ENCODE assay signal across 22 mouse cellular contexts in genomic region chr1:151158857-151159510, GRCm38 (mm10). TPM values are rescaled to one million over a fixed set of nuclear protein-coding genes. Genes with fewer than 3 reads are reported as not detected.
DNase-seq lines count a peak whose midpoint lies in the region; ATAC-seq and TF ChIP-seq lines count a peak whose summit lies in the region.
"Had no signal": no experiment of that assay in that cellular context is flagged by ENCODE, and none has a peak within 500 bp of the region (broad histone marks: within the 10 kb centered on the region; RNA-seq: fewer than 3 reads in every experiment).

No protein-coding gene starts in this region.

- no peak for ATAC-seq in kidney, embryonic 15.5 days (replicated peaks; ENCODE audit: low FRiP score)
- ATAC-seq in intestine, embryonic 16.5 days, result peak; percentile 66; the same call in 1 of the 2 replicates
- no peak for ATAC-seq in liver, postnatal 0 days
- no peak for ATAC-seq in midbrain, embryonic 14.5 days (ENCODE audit: low FRiP score, low TSS enrichment)

- H3K27ac ChIP-seq in kidney, adult 2 months (ENCODE audit: insufficient read depth, low read depth, low read length), result peak overlapping the region; percentile 99
- no peak overlapping the region for H3K27ac ChIP-seq in kidney, embryonic 15.5 days
- no peak overlapping the region for H3K27ac ChIP-seq in intestine, embryonic 16.5 days (ENCODE audit: low read length)
- 0 out of 2 replicates have a peak overlapping the region, but pooled peaks have one; percentile 5 for H3K27ac ChIP-seq in liver, postnatal 0 days (ENCODE audit: low read depth)
- H3K27ac ChIP-seq in midbrain, embryonic 14.5 days (replicated peaks; ENCODE audit: low read depth, low read length), result no peak overlapping the region
- H3K27ac ChIP-seq: embryonic facial prominence, embryonic 13.5 days; forebrain, embryonic 12.5 days had no signal

- no peaks in the 10 kb centered on the region for H3K27me3 ChIP-seq in kidney, adult 2 months (replicated peaks; ENCODE audit: control insufficient read depth, insufficient read depth, low read length)
- no peaks in the 10 kb centered on the region for H3K27me3 ChIP-seq in kidney, embryonic 15.5 days
- H3K27me3 ChIP-seq in intestine, embryonic 16.5 days (replicated peaks; ENCODE audit: control insufficient read depth, insufficient read depth, low read length), result no peaks in the 10 kb centered on the region
- no peaks in the 10 kb centered on the region for H3K27me3 ChIP-seq in liver, postnatal 0 days (ENCODE audit: insufficient read depth, low read length)
- no peaks in the 10 kb centered on the region for H3K27me3 ChIP-seq in midbrain, embryonic 14.5 days (ENCODE audit: control insufficient read depth, insufficient read depth, low read length)
- H3K27me3 ChIP-seq: embryonic facial prominence, embryonic 13.5 days; forebrain, embryonic 12.5 days; heart, embryonic 12.5 days had no signal

- H3K4me3 ChIP-seq in kidney, adult 2 months (ENCODE audit: insufficient read depth, low read depth, low read length), result no peak overlapping the region
- no peak overlapping the region for H3K4me3 ChIP-seq in kidney, embryonic 15.5 days (replicated peaks)
- H3K4me3 ChIP-seq in intestine, embryonic 16.5 days (ENCODE audit: low read length), result no peak overlapping the region
- no peak overlapping the region for H3K4me3 ChIP-seq in liver, postnatal 0 days (ENCODE audit: low read depth, low read length)
- H3K4me3 ChIP-seq in midbrain, embryonic 14.5 days (replicated peaks; ENCODE audit: low read depth, low read length), result no peak overlapping the region
- H3K4me3 ChIP-seq: embryonic facial prominence, embryonic 13.5 days; forebrain, embryonic 12.5 days; heart, embryonic 12.5 days had no signal

- H3K4me1 ChIP-seq in kidney, adult 2 months (ENCODE audit: control insufficient read depth, insufficient read depth, low read length), result peaks cover 20% of the 10 kb centered on the region; the same call in 1 of the 2 replicates
- peaks cover 5% of the 10 kb centered on the region for H3K4me1 ChIP-seq in kidney, embryonic 15.5 days
- peaks cover 5% of the 10 kb centered on the region; the same call in 1 of the 2 replicates for H3K4me1 ChIP-seq in intestine, embryonic 16.5 days (ENCODE audit: control insufficient read depth, insufficient read depth, low read length)
- peaks cover 5% of the 10 kb centered on the region for H3K4me1 ChIP-seq in liver, postnatal 0 days (ENCODE audit: insufficient read depth)
- peaks cover 6% of the 10 kb centered on the region; the same call in 1 of the 2 replicates for H3K4me1 ChIP-seq in midbrain, embryonic 14.5 days (ENCODE audit: control insufficient read depth, insufficient read depth, low read length)

- no peaks in the 10 kb centered on the region for H3K9me3 ChIP-seq in kidney, embryonic 15.5 days (replicated peaks)
- no peaks in the 10 kb centered on the region for H3K9me3 ChIP-seq in intestine, embryonic 16.5 days (ENCODE audit: control insufficient read depth, low read length)
- no peaks in the 10 kb centered on the region for H3K9me3 ChIP-seq in liver, postnatal 0 days (ENCODE audit: low read length)
- no peaks in the 10 kb centered on the region for H3K9me3 ChIP-seq in midbrain, embryonic 14.5 days (ENCODE audit: control insufficient read depth, low read length)
- H3K9me3 ChIP-seq: embryonic facial prominence, embryonic 13.5 days; forebrain, embryonic 12.5 days; heart, embryonic 12.5 days had no signal

- 69% methylated on average over 2 of the region's 2 CpGs for WGBS in kidney, adult 2 months
- 84% methylated on average over 2 of the region's 2 CpGs for WGBS in kidney, embryonic 15.5 days
- WGBS in intestine, embryonic 16.5 days, result 84% methylated on average over 2 of the region's 2 CpGs
- 79% methylated on average over 2 of the region's 2 CpGs for WGBS in liver, postnatal 0 days (ENCODE audit: insufficient replicate concordance)
- 95% methylated on average over 2 of the region's 2 CpGs for WGBS in midbrain, embryonic 14.5 days

- peak; percentile 76 for DNase-seq in kidney, adult 2 months
- no peak for DNase-seq in kidney, adult 18-20 months
- peak; percentile 38 to 58 for DNase-seq in kidney, postnatal 36 days
- DNase-seq in liver, postnatal 0 days, result no peak
- no peak for DNase-seq in midbrain, embryonic 14.5 days
- DNase-seq: adrenal gland, adult 2 months; adrenal gland, postnatal 25 days; cerebellum, adult 18-20 months; cerebellum, adult 9-11 months; cerebellum, postnatal 36 days; gastrocnemius, postnatal 10 days; heart, postnatal 36 days had no signal

- TF ChIP-seq CTCF in kidney, adult 2 months (conservative IDR thresholded peaks at IDR 0.05; ENCODE audit: insufficient read depth, insufficient read length, low read depth, low read length), result no peak
- no peak for TF ChIP-seq CTCF in liver, postnatal 0 days (IDR thresholded peaks at IDR 0.05; ENCODE audit: low read depth)

- no peak for TF ChIP-seq POLR2A in kidney, adult 2 months (IDR thresholded peaks at IDR 0.05; ENCODE audit: low read depth, low read length)

- no peaks in the 10 kb centered on the region for H3K36me3 ChIP-seq in kidney, adult 2 months (ENCODE audit: control insufficient read depth, insufficient read depth, low read length)
- H3K36me3 ChIP-seq in kidney, embryonic 15.5 days, result no peaks in the 10 kb centered on the region
- no peaks in the 10 kb centered on the region for H3K36me3 ChIP-seq in intestine, embryonic 16.5 days (ENCODE audit: control insufficient read depth, insufficient read depth, low read length)
- H3K36me3 ChIP-seq in liver, postnatal 0 days (replicated peaks; ENCODE audit: insufficient read depth, low read length), result no peaks in the 10 kb centered on the region
- H3K36me3 ChIP-seq in midbrain, embryonic 14.5 days (ENCODE audit: control insufficient read depth, insufficient read depth, low read length), result no peaks in the 10 kb centered on the region
- H3K36me3 ChIP-seq: embryonic facial prominence, embryonic 13.5 days; forebrain, embryonic 12.5 days; heart, embryonic 12.5 days had no signal

- no peak overlapping the region for H3K9ac ChIP-seq in kidney, embryonic 15.5 days
- H3K9ac ChIP-seq in intestine, embryonic 16.5 days (ENCODE audit: low read depth, low read length), result no peak overlapping the region
- no peak overlapping the region for H3K9ac ChIP-seq in liver, postnatal 0 days (replicated peaks)
- H3K9ac ChIP-seq in midbrain, embryonic 14.5 days (replicated peaks; ENCODE audit: low read length), result no peak overlapping the region
- H3K9ac ChIP-seq: embryonic facial prominence, embryonic 13.5 days; forebrain, embryonic 12.5 days; heart, embryonic 12.5 days had no signal

- H3K4me2 ChIP-seq in kidney, embryonic 15.5 days, result no peak overlapping the region
- no peak overlapping the region for H3K4me2 ChIP-seq in intestine, embryonic 16.5 days (ENCODE audit: low read depth, low read length)
- H3K4me2 ChIP-seq in liver, postnatal 0 days (ENCODE audit: low read depth, low read length), result no peak overlapping the region
- H3K4me2 ChIP-seq in midbrain, embryonic 14.5 days (ENCODE audit: low read length), result no peak overlapping the region
- H3K4me2 ChIP-seq: embryonic facial prominence, embryonic 13.5 days; forebrain, embryonic 12.5 days; heart, embryonic 12.5 days had no signal

- TF ChIP-seq EP300 in liver, postnatal 0 days (IDR thresholded peaks at IDR 0.05; ENCODE audit: low read depth), result no peak

RNA-seq across cellular contexts. Expression of gene Gm47985, which starts 23.4 kb away (rescaled TPM):
- polyA plus RNA-seq in kidney, adult 2 months (2012; rRNA removed), result not detected in 2 replicates
- 0.22 and 0.31 TPM in 2 replicates for polyA plus RNA-seq in kidney, embryonic 15.5 days (2015; fragmentation: Nextera tagmentation; extraction: Ambion mirVana)
- 0.26 and 0.32 TPM in 2 replicates for polyA plus RNA-seq in intestine, embryonic 16.5 days (2015; fragmentation: Nextera tagmentation; extraction: Ambion mirVana)
- polyA plus RNA-seq in liver, postnatal 0 days (2015; fragmentation: Nextera tagmentation; extraction: Ambion mirVana), result 0.60 and 0.67 TPM in 2 replicates
- 0.16 TPM in 1 of 2 replicates, not detected in the other for polyA plus RNA-seq in midbrain, embryonic 14.5 days (2014; fragmentation: Nextera tagmentation; extraction: Ambion mirVana)
- polyA plus RNA-seq: adrenal gland, adult 2 months; embryonic facial prominence, embryonic 13.5 days; forebrain, embryonic 16.5 days; frontal cortex, adult 2 months had no signal

RNA-seq across cellular contexts. Expression of gene Gm8947, which starts 33.2 kb away (rescaled TPM):
- 0.31 and 0.54 TPM in 2 replicates for polyA plus RNA-seq in kidney, adult 2 months (2012; rRNA removed)
- 0.26 and 0.46 TPM in 2 replicates for polyA plus RNA-seq in kidney, embryonic 15.5 days (2015; fragmentation: Nextera tagmentation; extraction: Ambion mirVana)
- 0.17 TPM in 1 of 2 replicates, not detected in the other for polyA plus RNA-seq in intestine, embryonic 16.5 days (2015; fragmentation: Nextera tagmentation; extraction: Ambion mirVana)
- 0.28 and 0.37 TPM in 2 replicates for polyA plus RNA-seq in liver, postnatal 0 days (2015; fragmentation: Nextera tagmentation; extraction: Ambion mirVana)
- not detected in 2 replicates for polyA plus RNA-seq in midbrain, embryonic 14.5 days (2014; fragmentation: Nextera tagmentation; extraction: Ambion mirVana)
- polyA plus RNA-seq: adrenal gland, adult 2 months; embryonic facial prominence, embryonic 13.5 days; forebrain, embryonic 12.5 days; forebrain, embryonic 16.5 days; frontal cortex, adult 2 months; heart, embryonic 16.5 days; hindbrain, embryonic 11.5 days had no signal

RNA-seq across cellular contexts. Expression of gene Gm47995, which starts 39.3 kb away (rescaled TPM):
- not detected in 2 replicates for polyA plus RNA-seq in kidney, adult 2 months (2012; rRNA removed)
- 0.25 and 0.51 TPM in 2 replicates for polyA plus RNA-seq in kidney, embryonic 15.5 days (2015; fragmentation: Nextera tagmentation; extraction: Ambion mirVana)
- polyA plus RNA-seq in intestine, embryonic 16.5 days (2015; fragmentation: Nextera tagmentation; extraction: Ambion mirVana), result 0.23 TPM in 1 of 2 replicates, not detected in the other
- 0.26 and 0.31 TPM in 2 replicates for polyA plus RNA-seq in liver, postnatal 0 days (2015; fragmentation: Nextera tagmentation; extraction: Ambion mirVana)
- not detected in 2 replicates for polyA plus RNA-seq in midbrain, embryonic 14.5 days (2014; fragmentation: Nextera tagmentation; extraction: Ambion mirVana)
- polyA plus RNA-seq: adrenal gland, adult 2 months; embryonic facial prominence, embryonic 13.5 days; forebrain, embryonic 12.5 days; forebrain, embryonic 16.5 days; frontal cortex, adult 2 months; heart, embryonic 16.5 days; hindbrain, embryonic 11.5 days had no signal

RNA-seq across cellular contexts. Expression of gene 3110040M04Rik, which starts 44.9 kb away (rescaled TPM):
- polyA plus RNA-seq in kidney, adult 2 months (2012; rRNA removed), result 0.13 and 0.19 TPM in 2 replicates
- polyA plus RNA-seq in kidney, embryonic 15.5 days (2015; fragmentation: Nextera tagmentation; extraction: Ambion mirVana), result 0.42 and 0.55 TPM in 2 replicates
- polyA plus RNA-seq in intestine, embryonic 16.5 days (2015; fragmentation: Nextera tagmentation; extraction: Ambion mirVana), result 0.16 TPM in 1 of 2 replicates, not detected in the other
- polyA plus RNA-seq in liver, postnatal 0 days (2015; fragmentation: Nextera tagmentation; extraction: Ambion mirVana), result 0.28 TPM in 1 of 2 replicates, not detected in the other
- polyA plus RNA-seq in midbrain, embryonic 14.5 days (2014; fragmentation: Nextera tagmentation; extraction: Ambion mirVana), result not detected in 2 replicates
- polyA plus RNA-seq: adrenal gland, adult 2 months; embryonic facial prominence, embryonic 13.5 days; forebrain, embryonic 12.5 days; forebrain, embryonic 16.5 days; frontal cortex, adult 2 months; gonadal fat pad, adult 2 months; heart, embryonic 16.5 days had no signal

RNA-seq across cellular contexts. Expression of gene Gm47996, which starts 50.9 kb away (rescaled TPM):
- not detected in 2 replicates for polyA plus RNA-seq in kidney, adult 2 months (2012; rRNA removed)
- 0.19 and 0.71 TPM in 2 replicates for polyA plus RNA-seq in kidney, embryonic 15.5 days (2015; fragmentation: Nextera tagmentation; extraction: Ambion mirVana)
- not detected in 2 replicates for polyA plus RNA-seq in intestine, embryonic 16.5 days (2015; fragmentation: Nextera tagmentation; extraction: Ambion mirVana)
- polyA plus RNA-seq in liver, postnatal 0 days (2015; fragmentation: Nextera tagmentation; extraction: Ambion mirVana), result 0.12 and 0.20 TPM in 2 replicates
- not detected in 2 replicates for polyA plus RNA-seq in midbrain, embryonic 14.5 days (2014; fragmentation: Nextera tagmentation; extraction: Ambion mirVana)
- polyA plus RNA-seq: adrenal gland, adult 2 months; forebrain, embryonic 12.5 days; forebrain, embryonic 16.5 days; frontal cortex, adult 2 months; heart, embryonic 16.5 days had no signal

Comparison
In these comparisons a context has a peak if more than half of its experiments do, and no peak if none do; other contexts are left out.
1. DNase-seq: peak in kidney, adult 2 months (single experiment) and kidney, postnatal 36 days (2 of 2); none in kidney, adult 18-20 months (single experiment), liver, postnatal 0 days (single experiment) and midbrain, embryonic 14.5 days (single experiment).
2. H3K27ac ChIP-seq: peak in kidney, adult 2 months (single experiment) and liver, postnatal 0 days (single experiment); none in kidney, embryonic 15.5 days (single experiment), intestine, embryonic 16.5 days (single experiment) and midbrain, embryonic 14.5 days (single experiment).